Mouse (Mus musculus) neural tube, embryonic 15.5 days (tissue): ENCODE measurements at regions not wholly inside any gene's neighbourhood (a gene's known extent, or its start where the extent isn't known, plus 50 kb on each side); places are given as distances from the start of the nearest gene placed in this dataset.

ENCODE experiments used
- ATAC-seq: fragments of 200-750 bp; cut with Nextera tagmentation; 2 replicates; pipeline ENCODE4 v1.8.0; 2017; ENCODE audit warnings: mild to moderate bottlenecking, moderate TSS enrichment, moderate library complexity; ENCODE audit not compliant: low FRiP score
- H3K27ac ChIP-seq: fragments of 300-500 bp; sonication (generic); replicated peaks from 2 replicates; pipeline ENCODE4 v1.5.1; 2015; ENCODE audit warnings: mild to moderate bottlenecking, inconsistent platforms
- H3K27me3 ChIP-seq: fragments of 300-500 bp; sonication (generic); replicated peaks from 2 replicates; pipeline ENCODE4 v1.6.1; 2015; ENCODE audit warnings: inconsistent platforms
- H3K36me3 ChIP-seq: fragments of 300-500 bp; sonication (generic); 2 replicates; pipeline ENCODE4 v1.6.1; 2015; ENCODE audit warnings: inconsistent platforms
- H3K4me1 ChIP-seq: fragments of 300-500 bp; sonication (generic); 2 replicates; pipeline ENCODE4 v1.6.1; 2015; ENCODE audit warnings: inconsistent platforms
- H3K4me2 ChIP-seq: fragments of 300-500 bp; sonication (generic); 2 replicates; pipeline ENCODE4 v1.6.1; 2015; ENCODE audit warnings: inconsistent platforms, mild to moderate bottlenecking, moderate library complexity
- H3K4me3 ChIP-seq: fragments of 300-500 bp; sonication (generic); replicated peaks from 2 replicates; pipeline ENCODE4 v1.5.1; 2015; ENCODE audit warnings: mild to moderate bottlenecking, inconsistent platforms
- H3K9ac ChIP-seq: fragments of 300-500 bp; sonication (generic); replicated peaks from 2 replicates; pipeline ENCODE4 v1.6.1; 2015; ENCODE audit warnings: mild to moderate bottlenecking, inconsistent platforms
- H3K9me3 ChIP-seq: fragments of 300-500 bp; sonication (generic); replicated peaks from 2 replicates; pipeline ENCODE4 v1.6.1; 2016; ENCODE audit warnings: inconsistent platforms
- WGBS: fragments of 180-500 bp; shearing (Covaris S2); methylation state at CpG from one replicate; pipeline ENCODE4 v1.1.7; 2015; ENCODE audit warnings: mixed read lengths; 5-methylcytosine and 5-hydroxymethylcytosine counted together

DNA sequence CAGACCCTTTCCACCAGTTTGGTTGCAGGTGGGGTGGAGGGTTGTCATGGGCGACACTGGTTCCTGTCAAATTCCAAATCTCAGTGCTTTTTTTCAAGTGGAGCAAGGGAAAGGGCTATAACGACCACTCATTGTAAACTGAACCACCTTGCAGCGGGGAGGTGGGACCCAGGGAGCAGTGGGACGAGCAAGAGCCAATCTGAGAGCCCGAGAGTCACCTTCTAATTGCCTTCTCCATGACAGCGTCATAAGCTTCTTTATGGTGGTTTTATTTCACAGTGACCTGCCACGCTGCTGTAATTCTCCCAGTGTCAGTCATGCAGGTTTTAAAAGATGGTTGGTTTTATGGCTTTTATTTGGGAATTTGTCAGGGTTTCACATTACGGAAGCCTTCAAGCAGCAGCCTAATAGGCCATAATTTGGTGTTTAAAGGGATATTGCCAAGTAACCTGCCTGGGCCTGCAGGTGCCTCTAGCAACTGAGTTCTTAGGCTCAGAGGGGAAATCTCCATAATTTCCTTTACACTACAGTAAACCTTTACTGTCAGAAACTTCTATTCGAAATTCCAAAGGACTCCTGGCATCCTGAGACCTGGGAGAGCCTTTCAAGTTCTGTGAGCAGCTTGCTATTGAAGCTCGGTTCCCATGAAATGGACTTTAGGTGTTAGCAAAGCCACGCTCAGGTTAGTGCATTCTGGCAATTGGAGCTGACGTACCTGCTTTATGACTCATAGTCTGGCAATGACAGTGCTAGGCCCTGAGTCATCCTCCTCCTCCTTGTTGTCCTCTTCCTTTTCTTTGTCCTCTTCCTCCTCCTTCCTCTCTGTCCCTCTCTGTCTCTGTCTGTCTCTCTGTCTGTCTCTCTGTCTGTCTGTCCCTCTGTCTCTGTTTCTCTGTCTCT is 235.6 kb upstream of the Pgrmc2 start:
- no peaks in the 10 kb centered on the region for H3K9me3 ChIP-seq
- no peak overlapping the region for H3K27ac ChIP-seq
- peaks cover 8% of the 10 kb centered on the region; the same call in 1 of the 2 replicates for H3K4me1 ChIP-seq
- no peak overlapping the region for H3K4me2 ChIP-seq
- WGBS, result 34% methylated on average over 12 of the region's 12 CpGs
- H3K27me3 ChIP-seq, result no peaks in the 10 kb centered on the region
- peak; percentile 64; the same call in 1 of the 2 replicates for ATAC-seq
- no peak overlapping the region for H3K4me3 ChIP-seq
- no peak overlapping the region for H3K9ac ChIP-seq
- no peaks in the 10 kb centered on the region for H3K36me3 ChIP-seq

GRCm38 (mm10) chr3:41317170-41317569 is 234.3 kb upstream of the Pgrmc2 start:
- Histone ChIP-seq H3K4me3 (no peak overlapping the region), H3K27ac (no peak overlapping the region), H3K9me3 (no peaks in the 10 kb centered on the region), H3K9ac (no peak overlapping the region), H3K36me3 (no peaks in the 10 kb centered on the region), H3K4me1 (peaks cover 8% of the 10 kb centered on the region; the same call in 1 of the 2 replicates), H3K4me2 (no peak overlapping the region), H3K27me3 (no peaks in the 10 kb centered on the region)
- WGBS, result 12% methylated on average over 4 of the region's 4 CpGs
- ATAC-seq, result no peak

GRCm38 (mm10) chr3:41312492-41312891 is 229.6 kb upstream of the Pgrmc2 start:
- Histone ChIP-seq H3K9me3 (no peaks in the 10 kb centered on the region), H3K4me2 (no peak overlapping the region), H3K27me3 (no peaks in the 10 kb centered on the region), H3K4me3 (no peak overlapping the region), H3K36me3 (no peaks in the 10 kb centered on the region), H3K27ac (no peak overlapping the region), H3K4me1 (peaks cover 5% of the 10 kb centered on the region; the same call in 1 of the 2 replicates), H3K9ac (no peak overlapping the region)
- WGBS, result 88% methylated on average over 6 of the region's 6 CpGs
- ATAC-seq, result no peak

- Histone ChIP-seq H3K9me3 (no peaks in the 10 kb centered on the region), H3K27me3 (no peaks in the 10 kb centered on the region), H3K9ac (no peak overlapping the region), H3K4me1 (no peaks in the 10 kb centered on the region), H3K4me2 (no peak overlapping the region), H3K36me3 (no peaks in the 10 kb centered on the region), H3K4me3 (no peak overlapping the region), H3K27ac (no peak overlapping the region)
- WGBS, result 70% methylated on average over 13 of the region's 13 CpGs
- ATAC-seq, result peak; percentile 45; the same call in 1 of the 2 replicates
Observed at GRCm38 (mm10) chr3:41307400-41308028, 224.7 kb upstream of the Pgrmc2 start.

DNA sequence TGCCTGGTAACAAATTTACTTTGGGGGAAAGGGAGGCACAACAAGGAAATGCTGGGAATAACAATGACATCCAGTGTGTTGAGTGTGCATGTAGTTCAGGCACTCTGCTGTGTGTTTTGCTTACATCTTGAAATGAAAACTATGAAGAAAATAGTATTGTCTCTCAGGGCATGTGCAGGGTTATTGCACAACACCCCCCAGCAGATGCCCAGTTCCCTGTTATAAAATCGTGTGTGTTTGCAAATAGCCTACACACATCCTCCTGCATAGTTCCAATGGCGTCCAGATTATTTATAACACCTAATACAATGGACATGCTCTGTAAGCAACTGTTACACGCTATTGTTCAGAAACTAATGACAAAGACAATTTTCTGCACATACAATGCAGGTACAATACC is 220.0 kb upstream of the Pgrmc2 start:
- H3K9me3 ChIP-seq, result no peaks in the 10 kb centered on the region
- no peak overlapping the region for H3K4me3 ChIP-seq
- H3K27me3 ChIP-seq, result no peaks in the 10 kb centered on the region
- no peaks in the 10 kb centered on the region for H3K36me3 ChIP-seq
- 72% methylated on average over 3 of the region's 3 CpGs for WGBS
- no peak overlapping the region for H3K9ac ChIP-seq
- no peak overlapping the region for H3K27ac ChIP-seq
- no peaks in the 10 kb centered on the region for H3K4me1 ChIP-seq
- ATAC-seq, result no peak
- H3K4me2 ChIP-seq, result no peak overlapping the region

DNA sequence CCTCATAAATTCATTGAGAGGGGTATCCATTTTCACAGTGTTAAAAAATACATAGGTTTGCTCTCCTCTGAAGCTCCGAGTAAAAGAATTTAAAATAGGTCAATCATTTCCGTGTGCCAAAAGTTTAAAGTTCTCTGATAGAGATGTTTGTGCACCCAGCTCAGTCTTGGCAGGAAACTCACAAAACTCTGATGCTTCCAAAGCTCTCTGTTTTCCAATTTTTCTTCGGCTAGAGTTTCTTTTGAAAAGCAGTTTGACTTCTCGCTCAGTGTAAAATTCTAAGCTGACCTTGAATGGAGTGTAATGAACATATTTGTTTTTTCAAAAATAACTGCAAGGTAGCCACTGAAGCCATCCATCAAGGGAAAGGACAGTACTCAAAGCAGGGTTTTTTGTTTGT is 215.9 kb upstream of the Pgrmc2 start:
- WGBS, result 90% methylated on average over 4 of the region's 4 CpGs
- H3K27ac ChIP-seq, result no peak overlapping the region

DNA sequence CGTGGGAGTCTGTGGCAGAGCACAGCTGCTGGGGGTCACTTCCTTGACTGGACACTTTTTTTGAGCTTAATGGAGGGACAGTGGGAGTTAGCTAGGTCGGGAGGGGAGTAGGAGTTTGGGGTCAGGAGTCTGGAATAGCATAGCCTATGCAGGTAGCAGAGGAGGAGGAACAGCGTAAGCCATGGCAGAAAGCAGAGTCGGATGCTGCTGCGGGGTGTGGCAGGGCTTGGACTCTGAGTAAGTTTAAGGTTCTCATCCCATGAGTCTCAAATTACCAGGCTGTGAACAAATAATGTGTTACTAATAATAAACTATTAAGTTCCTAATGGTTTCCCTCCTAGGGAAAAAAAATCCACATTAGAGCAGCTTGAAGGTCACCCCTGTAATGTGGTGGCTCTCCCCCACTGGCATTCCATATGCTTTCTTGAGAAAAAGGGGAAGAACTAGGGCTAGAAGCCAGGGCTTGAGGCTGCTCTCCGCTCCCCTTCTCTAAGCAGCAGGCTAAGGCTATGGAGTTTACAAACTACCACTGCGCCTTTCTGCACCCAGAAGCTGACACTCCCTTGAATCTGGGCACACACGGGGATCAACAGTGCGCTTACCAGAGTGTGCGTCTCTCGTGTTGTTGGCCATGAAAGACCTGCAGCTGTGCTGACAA is 213.4 kb upstream of the Pgrmc2 start:
- Histone ChIP-seq H3K9me3 (no peaks in the 10 kb centered on the region), H3K4me1 (no peaks in the 10 kb centered on the region), H3K9ac (no peak overlapping the region), H3K4me3 (no peak overlapping the region), H3K27ac (no peak overlapping the region), H3K36me3 (no peaks in the 10 kb centered on the region), H3K4me2 (no peak overlapping the region), H3K27me3 (no peaks in the 10 kb centered on the region)
- no peak for ATAC-seq
- 84% methylated on average over 11 of the region's 11 CpGs for WGBS

More for the DNA sequence above, 215.9 kb upstream of the Pgrmc2 start:
- Histone ChIP-seq H3K4me2 (no peak overlapping the region), H3K4me1 (no peaks in the 10 kb centered on the region), H3K27me3 (no peaks in the 10 kb centered on the region), H3K36me3 (no peaks in the 10 kb centered on the region), H3K9me3 (no peaks in the 10 kb centered on the region), H3K9ac (no peak overlapping the region), H3K4me3 (no peak overlapping the region)
- no peak for ATAC-seq

- no peak overlapping the region for H3K9ac ChIP-seq
- H3K36me3 ChIP-seq, result no peaks in the 10 kb centered on the region
- H3K4me1 ChIP-seq, result no peaks in the 10 kb centered on the region
- no peak overlapping the region for H3K27ac ChIP-seq
- ATAC-seq, result no peak
- H3K9me3 ChIP-seq, result no peaks in the 10 kb centered on the region
- no peak overlapping the region for H3K4me3 ChIP-seq
- H3K27me3 ChIP-seq, result no peaks in the 10 kb centered on the region
- 69% methylated on average over 8 of the region's 8 CpGs for WGBS
- H3K4me2 ChIP-seq, result no peak overlapping the region
Observed at GRCm38 (mm10) chr3:41295150-41295549, 212.3 kb upstream of the Pgrmc2 start.

DNA sequence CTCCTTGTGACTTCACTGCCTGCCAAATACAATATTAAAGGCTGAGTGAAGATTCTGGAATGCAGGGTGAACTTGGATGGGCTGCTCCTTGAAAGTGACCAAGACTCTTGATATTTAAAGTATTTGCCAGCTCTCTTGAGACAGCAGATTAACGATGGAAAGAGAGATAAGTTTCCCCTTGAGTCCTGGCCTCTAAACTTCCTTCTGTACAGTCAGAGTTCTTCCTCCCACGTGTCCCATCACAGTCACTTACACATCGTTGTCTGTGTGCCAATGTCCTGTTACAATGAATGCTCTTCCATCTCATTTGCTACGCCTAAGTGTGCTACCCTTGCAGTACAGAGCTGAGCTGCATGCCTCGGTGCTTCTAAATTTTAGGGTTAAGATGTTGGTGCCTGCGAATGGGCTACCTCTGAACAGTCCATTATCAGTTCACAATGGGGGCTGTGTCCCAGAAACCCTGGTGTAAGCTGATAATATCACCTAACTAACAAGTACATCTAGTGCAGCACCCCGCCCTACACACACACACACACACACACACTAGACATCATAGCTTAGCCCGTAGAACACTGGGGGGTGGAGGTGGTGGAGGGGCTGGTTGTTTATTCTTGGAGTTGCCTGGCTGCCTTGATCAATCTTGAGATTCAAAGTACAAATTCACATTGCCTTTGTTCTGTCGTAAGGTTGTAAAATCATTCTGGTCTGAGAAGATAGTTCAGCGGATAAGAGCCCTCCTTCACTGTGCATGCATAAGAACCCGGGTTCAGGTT is 207.9 kb upstream of the Pgrmc2 start:
- 72% methylated on average over 11 of the region's 11 CpGs for WGBS
- Histone ChIP-seq H3K27me3 (no peaks in the 10 kb centered on the region), H3K4me3 (no peak overlapping the region), H3K9ac (no peak overlapping the region), H3K4me1 (peaks cover 1% of the 10 kb centered on the region; the same call in 1 of the 2 replicates), H3K27ac (no peak overlapping the region), H3K4me2 (no peak overlapping the region), H3K36me3 (no peaks in the 10 kb centered on the region), H3K9me3 (no peaks in the 10 kb centered on the region)
- ATAC-seq, result no peak

- Histone ChIP-seq H3K4me2 (no peak overlapping the region), H3K27ac (no peak overlapping the region), H3K9me3 (no peaks in the 10 kb centered on the region), H3K9ac (no peak overlapping the region), H3K4me1 (peaks cover 13% of the 10 kb centered on the region), H3K27me3 (no peaks in the 10 kb centered on the region), H3K36me3 (no peaks in the 10 kb centered on the region), H3K4me3 (no peak overlapping the region)
- no peak for ATAC-seq
- WGBS, result 89% methylated on average over 4 of the region's 4 CpGs
Observed at GRCm38 (mm10) chr3:41288735-41289134, 205.9 kb upstream of the Pgrmc2 start.

- 92% methylated on average over 4 of the region's 4 CpGs for WGBS
- ATAC-seq, result no peak
- Histone ChIP-seq H3K27ac (no peak overlapping the region), H3K9me3 (no peaks in the 10 kb centered on the region), H3K4me1 (peaks cover 13% of the 10 kb centered on the region), H3K4me3 (no peak overlapping the region), H3K36me3 (no peaks in the 10 kb centered on the region), H3K9ac (no peak overlapping the region), H3K27me3 (no peaks in the 10 kb centered on the region), H3K4me2 (no peak overlapping the region)
Observed at GRCm38 (mm10) chr3:41288066-41288465, 205.2 kb upstream of the Pgrmc2 start.
